Mouse (Mus musculus) forebrain, embryonic 14.5 days (tissue): ENCODE data around the gene Bcl9l. TPM values are rescaled to one million over a fixed set of nuclear protein-coding genes. Genes with fewer than 3 reads are reported as not detected.

Source experiments
- ATAC-seq: fragments of 200-750 bp; cut with Nextera tagmentation; 2 replicates; pipeline ENCODE4 v1.8.0; 2017; ENCODE audit warnings: mild to moderate bottlenecking, moderate library complexity
- DNase-seq: peaks from one replicate; pipeline ENCODE4 v3.0.0-alpha.2; 2015; ENCODE audit warnings: low spot score
- H3K27ac ChIP-seq: fragments of 300-500 bp; sonication (generic); 2 replicates; pipeline ENCODE4 v1.5.1; 2014; ENCODE audit warnings: low read depth, mild to moderate bottlenecking, control low read depth, low read length, moderate library complexity
- H3K27me3 ChIP-seq: fragments of 300-500 bp; sonication (generic); replicated peaks from 2 replicates; pipeline ENCODE4 v1.6.1; 2014; ENCODE audit warnings: low read length, control low read depth, mixed read lengths; ENCODE audit not compliant: control insufficient read depth, insufficient read depth
- H3K36me3 ChIP-seq: fragments of 300-500 bp; sonication (generic); 2 replicates; pipeline ENCODE4 v1.6.1; 2014; ENCODE audit warnings: low read length, control low read depth; ENCODE audit not compliant: control insufficient read depth, insufficient read depth
- H3K4me1 ChIP-seq: fragments of 300-500 bp; sonication (generic); 2 replicates; pipeline ENCODE4 v1.6.1; 2014; ENCODE audit warnings: antibody characterized with exemption, low read length, control low read depth; ENCODE audit not compliant: control insufficient read depth, insufficient read depth
- H3K4me2 ChIP-seq: fragments of 300-500 bp; sonication (generic); 2 replicates; pipeline ENCODE4 v1.6.1; 2014; ENCODE audit warnings: mild to moderate bottlenecking, control low read depth, low read length
- H3K4me3 ChIP-seq: fragments of 300-500 bp; sonication (generic); 2 replicates; pipeline ENCODE4 v1.5.1; 2014; ENCODE audit warnings: low read depth, low read length, control low read depth
- H3K9ac ChIP-seq: fragments of 300-500 bp; sonication (generic); 2 replicates; pipeline ENCODE4 v1.6.1; 2014; ENCODE audit warnings: mild to moderate bottlenecking, low read length, control low read depth, moderate library complexity
- H3K9me3 ChIP-seq: fragments of 300-500 bp; sonication (generic); replicated peaks from 2 replicates; pipeline ENCODE4 v1.6.1; 2016; ENCODE audit warnings: low read length, control low read depth, mixed read lengths; ENCODE audit not compliant: control insufficient read depth
- WGBS: fragments of 180-500 bp; shearing (Covaris S2); extraction: QIAGEN DNeasy Blood & Tissue Kit; methylation state at CpG from one replicate; pipeline ENCODE4 v1.1.7; 2014; 5-methylcytosine and 5-hydroxymethylcytosine counted together
- polyA plus RNA-seq: library from polyadenylated mRNA; unstranded; fragments of >200 nt; fragmentation: Nextera tagmentation; extraction: Ambion mirVana; gene quantifications from 2 replicates; pipeline ENCODE4 v1.2.1, GENCODE M21; 2014

Gene Bcl9l
- polyA plus RNA-seq, 1 experiment from 2014 or later = 9.9 TPM

DNA sequence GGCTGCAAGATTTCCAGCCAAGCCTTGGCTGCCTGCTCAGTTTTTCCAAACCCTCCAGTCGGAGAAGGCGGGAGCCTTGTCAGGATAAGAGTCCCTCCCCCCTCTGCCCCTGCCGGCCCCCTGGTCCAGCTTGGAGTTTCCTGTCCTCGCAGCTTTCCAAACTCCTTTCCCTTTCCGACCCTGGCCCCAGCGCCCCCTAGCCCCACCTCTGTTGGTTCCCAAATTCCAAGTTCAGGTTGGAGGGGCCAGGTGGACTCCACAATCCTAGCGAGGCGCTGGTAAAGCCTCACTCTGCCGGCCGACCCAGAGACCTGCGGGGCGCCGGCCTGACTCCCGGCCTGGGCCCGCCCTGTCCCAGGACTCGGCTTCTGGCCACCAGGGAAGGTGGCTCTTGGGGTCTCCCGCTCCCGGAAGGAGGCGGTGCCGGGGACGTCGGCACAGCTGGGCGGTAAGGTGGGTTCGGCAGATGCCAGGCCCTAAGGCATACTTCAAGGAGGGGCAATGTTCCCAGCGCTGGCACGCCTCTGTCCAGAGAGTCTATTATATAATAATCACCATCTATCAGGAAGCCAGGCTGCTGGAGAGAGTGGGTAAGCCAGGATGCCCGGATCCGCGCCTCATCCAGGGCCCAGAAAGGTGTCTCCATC is 3.5 kb upstream of the Bcl9l start:
- Histone ChIP-seq H3K4me3 (peak overlapping the region; percentile 81), H3K27ac (peak overlapping the region; percentile 98), H3K9ac (peak overlapping the region; percentile 87), H3K4me1 (peaks cover 16% of the 10 kb centered on the region), H3K9me3 (no peaks in the 10 kb centered on the region), H3K27me3 (no peaks in the 10 kb centered on the region), H3K36me3 (no peaks in the 10 kb centered on the region), H3K4me2 (peak overlapping the region; percentile 99)
- ATAC-seq (peak; percentile 68), DNase-seq (peak; percentile 95)
- WGBS = 0% methylated on average over 29 of the region's 29 CpGs

DNA sequence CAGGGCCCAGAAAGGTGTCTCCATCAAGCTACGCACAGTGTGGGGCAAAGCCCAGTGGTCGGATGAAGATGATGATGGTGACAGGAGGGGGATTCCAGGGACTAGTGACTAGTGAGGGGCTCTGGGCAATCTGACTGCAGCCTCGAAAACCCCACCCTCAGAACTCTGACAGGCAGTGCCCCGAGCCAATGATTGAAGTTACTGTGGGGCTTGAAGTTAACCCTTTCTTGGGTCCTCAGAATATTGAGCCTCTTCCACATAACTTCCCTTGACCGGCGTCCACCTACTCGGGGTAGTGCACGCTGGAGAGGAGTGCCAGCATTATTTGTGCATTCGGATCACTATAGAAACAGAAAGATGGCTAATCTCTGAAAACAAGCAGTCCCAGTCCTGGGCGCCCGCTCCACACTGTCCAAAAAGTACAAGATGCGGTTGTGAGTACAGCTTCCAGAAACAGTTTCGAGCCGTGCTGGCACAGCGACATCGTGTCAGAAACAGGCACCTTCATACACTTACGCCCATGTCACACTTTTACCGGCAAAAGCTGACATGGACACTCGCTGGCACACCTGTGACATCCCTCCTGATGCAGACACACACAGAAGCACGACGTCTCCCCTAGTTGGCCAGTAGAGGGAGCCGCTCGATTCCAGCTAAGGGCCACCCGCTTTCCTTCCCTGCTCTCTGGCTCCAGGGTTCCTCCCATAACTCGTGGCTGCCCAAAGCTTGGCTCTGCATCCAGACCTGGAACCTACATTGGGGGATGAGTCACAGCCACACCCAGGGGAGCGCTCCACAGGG is 2.8 kb upstream of the Bcl9l start:
- WGBS = under 1% methylated on average over 26 of the region's 26 CpGs
- H3K4me1 ChIP-seq = peaks cover 24% of the 10 kb centered on the region
- H3K4me2 ChIP-seq = peak overlapping the region; percentile 99
- H3K9me3 ChIP-seq = no peaks in the 10 kb centered on the region
- H3K9ac ChIP-seq = peak overlapping the region; percentile 87
- H3K36me3 ChIP-seq = no peaks in the 10 kb centered on the region
- H3K4me3 ChIP-seq = peak overlapping the region; percentile 81
- peak; percentile 96 for DNase-seq
- ATAC-seq = peak; percentile 56
- peak overlapping the region; percentile 98 for H3K27ac ChIP-seq
- H3K27me3 ChIP-seq = no peaks in the 10 kb centered on the region

DNA sequence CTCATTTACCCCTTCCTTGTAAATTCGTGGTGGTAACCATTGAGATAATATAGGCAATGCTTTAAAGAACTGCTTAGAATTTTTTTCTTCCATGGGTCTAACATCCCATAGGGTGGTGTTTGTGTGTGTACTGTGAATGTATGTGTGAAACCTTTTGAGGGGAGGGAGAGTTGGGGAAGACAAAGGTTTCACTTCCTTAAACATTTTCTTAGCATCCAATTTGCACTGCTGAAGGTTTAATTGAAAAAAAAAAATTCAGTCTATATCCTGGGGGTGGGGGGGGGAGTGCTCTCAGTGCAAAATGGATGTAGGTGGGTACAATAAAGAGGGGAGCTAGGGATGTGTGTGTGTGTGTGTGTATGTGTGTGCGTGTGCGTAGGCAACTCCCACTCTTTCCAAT is 513 bp upstream of the Bcl9l start:
- Histone ChIP-seq H3K4me2 (peak overlapping the region; percentile 95), H3K4me1 (peaks cover 47% of the 10 kb centered on the region), H3K27me3 (no peaks in the 10 kb centered on the region), H3K4me3 (peak overlapping the region; percentile 99), H3K9ac (peak overlapping the region; percentile 90; the same call in 1 of the 2 replicates), H3K36me3 (no peaks in the 10 kb centered on the region), H3K9me3 (no peaks in the 10 kb centered on the region), H3K27ac (peak overlapping the region; percentile 97)
- DNase-seq (no peak), ATAC-seq (no peak)
- 4% methylated on average over 3 of the region's 3 CpGs for WGBS

DNA sequence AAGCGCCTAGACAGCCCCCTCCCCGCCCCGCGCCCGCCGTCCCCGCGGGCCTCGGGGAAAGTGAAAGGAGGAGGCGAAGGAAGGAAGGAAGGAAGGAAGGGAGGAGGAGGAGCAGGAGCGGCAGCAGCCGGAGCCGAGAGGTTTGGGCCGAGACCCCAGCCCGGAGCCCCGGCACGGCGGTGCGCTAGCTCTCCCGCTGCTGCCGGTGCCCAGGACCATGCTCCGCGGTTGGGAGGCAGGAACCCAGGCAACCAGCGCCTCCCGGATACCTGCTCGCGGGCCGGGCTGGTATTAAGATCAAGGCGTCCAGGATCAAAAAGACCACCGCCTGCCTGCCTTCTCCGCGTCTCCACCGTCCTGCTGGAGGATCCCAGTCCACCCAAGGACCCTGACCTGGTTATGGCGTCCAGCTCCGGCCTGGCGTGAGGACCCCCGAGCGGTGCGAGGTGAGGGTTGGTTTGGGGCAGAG is 450 bp downstream of the Bcl9l start:
- no peaks in the 10 kb centered on the region for H3K36me3 ChIP-seq
- WGBS = 1% methylated on average over 34 of the region's 39 CpGs
- peak overlapping the region; percentile 99 for H3K4me3 ChIP-seq
- ATAC-seq = no peak
- no peaks in the 10 kb centered on the region for H3K27me3 ChIP-seq
- H3K4me1 ChIP-seq = peaks cover 51% of the 10 kb centered on the region
- peak overlapping the region; percentile 97 for H3K27ac ChIP-seq
- peak overlapping the region; percentile 95 for H3K4me2 ChIP-seq
- no peak for DNase-seq
- H3K9me3 ChIP-seq = no peaks in the 10 kb centered on the region
- H3K9ac ChIP-seq = peak overlapping the region; percentile 90

DNA sequence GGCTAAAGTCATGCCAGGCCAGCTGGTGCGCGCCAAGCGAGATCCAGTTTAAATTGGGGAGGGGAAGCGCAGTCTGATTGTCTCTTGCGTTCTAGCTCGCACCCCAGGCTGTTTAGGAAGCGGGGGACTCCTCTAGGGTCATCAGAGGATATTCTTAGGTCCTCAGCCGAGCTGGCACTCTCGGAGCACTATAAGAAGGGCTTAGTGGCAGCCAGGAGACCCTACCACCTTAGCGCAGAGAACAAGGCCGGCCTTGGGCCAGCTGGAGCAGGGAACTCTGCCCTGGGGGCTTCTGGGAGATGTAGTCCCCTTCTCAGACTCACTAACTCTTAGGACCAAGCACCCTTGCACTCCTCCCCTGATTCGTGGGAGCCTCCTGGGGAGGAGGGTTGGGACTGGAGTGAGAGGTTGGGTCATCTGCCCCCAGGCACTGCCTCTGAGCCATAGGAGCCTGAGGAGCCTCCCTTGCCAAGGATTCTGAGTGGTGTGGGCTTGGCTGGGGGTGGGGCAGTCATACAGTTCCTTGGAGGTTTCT is 952 bp downstream of the Bcl9l start:
- no peaks in the 10 kb centered on the region for H3K27me3 ChIP-seq
- no peaks in the 10 kb centered on the region for H3K9me3 ChIP-seq
- DNase-seq = peak; percentile 83
- peaks cover 56% of the 10 kb centered on the region for H3K4me1 ChIP-seq
- H3K9ac ChIP-seq = peak overlapping the region; percentile 90
- WGBS = 0% methylated on average over 12 of the region's 12 CpGs
- H3K36me3 ChIP-seq = no peaks in the 10 kb centered on the region
- peak overlapping the region; percentile 95 for H3K4me2 ChIP-seq
- H3K27ac ChIP-seq = peak overlapping the region; percentile 97
- H3K4me3 ChIP-seq = peak overlapping the region; percentile 99
- peak; percentile 22 for ATAC-seq

DNA sequence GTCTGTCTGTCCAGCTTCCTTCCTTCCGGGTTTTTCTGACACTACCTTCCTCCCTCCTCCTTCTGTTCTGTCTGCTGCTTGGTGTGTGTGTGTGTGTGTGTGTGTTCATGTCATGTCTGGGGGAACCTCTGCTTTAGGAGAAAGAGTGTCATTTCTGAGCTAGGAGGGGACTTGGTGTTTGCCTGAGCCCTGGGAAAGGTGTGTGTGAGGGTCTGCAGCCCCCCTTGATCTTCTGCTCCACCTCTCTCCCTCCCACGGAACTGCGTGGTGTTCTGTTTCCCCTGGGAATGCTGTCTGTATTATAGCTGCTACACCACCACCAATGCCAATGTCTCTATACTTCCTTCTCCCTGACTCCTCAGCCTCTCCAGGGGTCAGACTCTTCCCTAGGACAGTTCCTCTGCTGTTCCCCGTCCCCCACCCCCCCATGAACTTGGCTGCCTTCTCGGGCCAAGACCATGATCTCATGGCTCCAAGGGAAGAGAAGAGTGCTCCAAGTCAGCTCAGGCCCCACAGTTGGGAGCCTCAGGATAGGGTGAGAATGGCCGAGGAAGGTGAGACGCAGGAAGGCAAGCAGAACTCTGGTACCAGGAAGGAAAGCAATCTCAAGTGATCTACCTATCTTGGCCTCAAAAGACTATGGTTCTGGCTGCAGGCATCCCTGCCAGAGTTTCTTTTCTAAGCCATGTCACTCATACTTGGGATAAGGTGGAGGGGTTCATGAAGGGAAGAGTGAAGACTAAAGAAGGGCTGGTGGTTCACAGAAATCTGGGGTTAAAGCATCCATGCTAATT is 1.9 kb downstream of the Bcl9l start:
- peak overlapping the region; percentile 95 for H3K4me2 ChIP-seq
- peak overlapping the region; percentile 90 for H3K9ac ChIP-seq
- 21% methylated on average over 7 of the region's 7 CpGs for WGBS

DNA sequence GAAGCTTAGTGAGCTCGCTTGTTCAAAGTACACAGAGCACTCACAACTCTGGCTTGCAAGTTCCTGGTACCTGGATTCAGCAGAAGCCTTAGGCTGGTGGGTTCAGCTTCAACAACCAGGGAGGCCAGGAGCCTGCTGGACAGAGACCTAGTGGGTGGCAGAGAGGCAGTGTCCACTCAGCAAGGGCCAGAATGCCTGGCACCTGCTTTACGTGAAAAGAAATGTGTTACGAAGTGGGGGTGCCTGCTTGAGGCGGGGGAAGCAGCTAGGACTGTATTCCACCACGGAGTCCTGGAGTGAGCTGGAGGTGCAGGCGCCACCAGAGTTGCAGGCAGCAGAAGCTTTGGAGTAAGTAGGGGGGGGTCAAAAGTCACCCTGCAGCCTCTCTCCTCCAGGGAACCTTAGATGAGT is 2.5 kb downstream of the Bcl9l start:
- H3K9me3 ChIP-seq = no peaks in the 10 kb centered on the region
- H3K36me3 ChIP-seq = no peaks in the 10 kb centered on the region
- H3K4me3 ChIP-seq = peak overlapping the region; percentile 99
- no peak for ATAC-seq
- H3K27ac ChIP-seq = no peak overlapping the region; the same call in 1 of the 2 replicates
- 35% methylated on average over 6 of the region's 6 CpGs for WGBS
- H3K9ac ChIP-seq = peak overlapping the region; percentile 90
- no peak for DNase-seq
- H3K27me3 ChIP-seq = no peaks in the 10 kb centered on the region
- peaks cover 68% of the 10 kb centered on the region for H3K4me1 ChIP-seq
- H3K4me2 ChIP-seq = peak overlapping the region; percentile 95

More for the DNA sequence above, 1.9 kb downstream of the Bcl9l start:
- Histone ChIP-seq H3K27ac (no peak overlapping the region), H3K27me3 (no peaks in the 10 kb centered on the region), H3K9me3 (no peaks in the 10 kb centered on the region), H3K4me3 (peak overlapping the region; percentile 99), H3K4me1 (peaks cover 65% of the 10 kb centered on the region), H3K36me3 (no peaks in the 10 kb centered on the region)
- DNase-seq (no peak), ATAC-seq (no peak)

DNA sequence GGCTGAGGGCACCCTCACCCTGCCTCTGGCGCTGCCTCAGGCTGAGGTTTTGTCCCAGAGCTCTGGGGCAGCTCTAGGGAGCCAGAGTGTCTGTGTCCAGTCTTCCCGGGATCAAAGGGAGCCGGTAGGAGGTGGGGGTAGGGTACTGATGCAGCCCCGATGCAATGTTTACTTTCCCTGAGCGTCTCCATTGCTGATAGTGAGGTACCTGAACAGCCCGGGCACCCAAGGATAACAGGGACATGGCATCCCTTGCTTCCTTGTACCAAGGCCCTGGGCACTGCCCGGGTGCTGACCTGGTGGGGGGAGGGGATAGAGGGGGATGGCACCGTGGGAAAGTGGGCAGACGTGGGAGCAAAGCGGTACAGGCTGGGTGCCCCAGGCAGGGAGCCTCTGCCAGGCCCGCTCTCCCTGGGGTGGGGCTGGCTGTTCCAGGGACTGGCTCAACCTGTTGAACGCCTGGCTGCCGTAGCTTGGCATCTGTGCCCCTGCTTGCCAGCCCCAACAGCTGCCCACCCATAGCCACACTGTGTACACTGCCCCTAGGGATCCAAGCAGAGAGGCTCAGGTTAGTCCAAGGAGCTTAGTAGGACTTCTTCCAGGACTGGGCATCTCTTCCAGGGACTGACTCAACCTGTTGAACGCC is 3.0 kb downstream of the Bcl9l start:
- ATAC-seq = no peak
- H3K27ac ChIP-seq = no peak overlapping the region; the same call in 1 of the 2 replicates
- no peak for DNase-seq
- H3K4me2 ChIP-seq = peak overlapping the region; percentile 95
- 20% methylated on average over 14 of the region's 14 CpGs for WGBS
- no peaks in the 10 kb centered on the region for H3K36me3 ChIP-seq
- peaks cover 72% of the 10 kb centered on the region for H3K4me1 ChIP-seq
- peak overlapping the region; percentile 90 for H3K9ac ChIP-seq
- peak overlapping the region; percentile 99 for H3K4me3 ChIP-seq
- H3K27me3 ChIP-seq = no peaks in the 10 kb centered on the region
- no peaks in the 10 kb centered on the region for H3K9me3 ChIP-seq
